Mouse (Mus musculus) spleen, embryonic (tissue): ENCODE results near the gene Espl1.

Experiments used
- CTCF ChIA-PET: fragments of 350-600 bp; sonication (Branson Sonifier 250); formaldehyde crosslinking; loops from one replicate; lab custom pipeline; 2022; lab: Charles Lee

Espl1 gene

GRCm38 (mm10) chr15:102364678-102365077 is 68.6 kb downstream of the Espl1 start:
- CTCF ChIA-PET: interaction anchor here (0.5 kb wide), 1 partner anchor 9 kb away, joined by 3 read pairs; no protein-coding TSS in a partner anchor

- CTCF ChIA-PET: interaction anchor here (0.6 to 1.0 kb wide), 3 partner anchors 16 to 82 kb away, joined by 3 to 5 read pairs (median 4); partner anchors contain the start of gene Aaas
Observed at GRCm38 (mm10) chr15:102366238-102366637, 70.2 kb downstream of the Espl1 start.

- CTCF ChIA-PET: interaction anchor here (0.6 to 1.0 kb wide), 3 partner anchors 48 to 81 kb away, joined by 3 to 4 read pairs (median 3); no protein-coding TSS in a partner anchor
Observed at GRCm38 (mm10) chr15:102366733-102367344, 70.8 kb downstream of the Espl1 start, which contains the start of gene Sp7. TSS of gene Sp7 (minus strand) at chr15:102367182.

- CTCF ChIA-PET: interaction anchor here (0.6 kb wide), 2 partner anchors 54 to 93 kb away, joined by 3 read pairs; no protein-coding TSS in a partner anchor
Observed at GRCm38 (mm10) chr15:102369972-102370371, 73.9 kb downstream of the Espl1 start.

GRCm38 (mm10) chr15:102370727-102371126 is 74.7 kb downstream of the Espl1 start:
- CTCF ChIA-PET: interaction anchor here (0.6 kb wide), 1 partner anchor 94 kb away, joined by 3 read pairs; no protein-coding TSS in a partner anchor
